Mouse (Mus musculus): ENCODE data around the gene Kif22.

The Kif22 gene

GRCm38 (mm10) chr7:126983113-126983512 is 59.2 kb downstream of the Kif22 start:
- no peak for DNase-seq

GRCm38 (mm10) chr7:126982054-126982453 is 60.2 kb downstream of the Kif22 start:
- no peak for DNase-seq

DNA sequence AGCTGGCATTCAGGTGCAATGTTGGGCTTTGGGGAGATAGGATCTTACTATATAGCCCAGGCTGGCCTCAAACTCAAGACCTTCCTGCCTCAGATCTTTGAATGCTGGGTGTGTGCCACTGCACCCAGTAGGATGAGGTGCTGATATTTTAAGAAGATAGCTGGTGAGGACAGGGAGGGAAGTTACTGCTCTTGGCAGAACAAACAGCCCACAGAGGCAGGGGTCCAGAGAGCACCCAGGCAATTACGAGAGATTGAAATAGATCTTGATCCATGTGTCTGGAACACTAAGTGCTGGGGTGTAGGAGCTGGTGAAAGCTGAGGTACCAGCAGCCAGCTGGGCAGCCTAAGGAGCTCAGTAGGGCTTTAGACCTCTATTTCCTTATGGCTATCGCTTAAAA is 60.7 kb downstream of the Kif22 start:
- no peak for DNase-seq

DNA sequence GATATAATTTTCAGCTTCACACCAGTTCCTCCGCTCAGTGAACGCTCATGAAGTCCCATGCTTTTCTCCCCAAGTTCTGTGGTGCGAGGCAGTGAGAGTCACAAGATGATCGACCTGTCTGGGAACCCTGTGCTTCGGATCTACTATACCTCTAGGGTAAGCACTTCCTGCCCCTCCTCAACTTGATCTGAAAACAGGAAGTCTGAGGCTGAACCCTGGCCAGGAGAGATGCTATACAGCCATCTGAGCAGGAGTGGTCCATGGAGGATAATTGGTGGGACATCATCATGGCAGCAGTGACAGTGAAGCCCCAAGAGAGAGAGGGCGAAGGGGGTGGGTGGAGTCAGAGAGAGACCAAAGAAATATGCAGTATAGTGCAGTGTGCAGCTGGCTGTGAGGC is 63.4 kb downstream of the Kif22 start:
- no peak for DNase-seq

Measured in retina, postnatal 1 day (tissue).